Mouse (Mus musculus): Measurements from ENCODE around the gene Sec23a.

DNA sequence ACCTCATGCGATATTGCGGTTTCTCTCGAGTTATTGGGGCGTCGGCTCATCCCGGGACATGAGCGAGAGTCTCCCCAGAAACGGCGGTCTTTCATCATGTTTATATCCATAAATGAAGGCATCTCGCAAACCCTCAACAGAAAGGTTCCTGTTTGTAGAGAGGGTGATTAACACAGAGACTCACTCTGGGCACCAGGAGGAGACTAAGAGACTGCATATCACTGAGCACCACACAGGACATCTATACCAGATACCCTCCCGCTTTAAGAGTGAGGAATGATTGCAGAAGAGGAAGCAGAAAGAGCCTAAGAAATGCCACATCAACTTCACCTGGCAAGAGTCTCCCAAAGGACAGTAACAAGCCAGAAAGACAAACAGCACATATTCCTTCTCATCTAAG is 44.4 kb upstream of the Sec23a start:
- no peak for TF ChIP-seq CTCF (IDR thresholded peaks at IDR 0.05; ENCODE audit: low read depth, low read length)
- TF ChIP-seq GATA1 (IDR thresholded peaks at IDR 0.05; ENCODE audit: borderline replicate concordance, low read length): no peak
